Mouse (Mus musculus): Measurements from ENCODE around the gene Fbxl14. TPM values are rescaled to one million over a fixed set of nuclear protein-coding genes. Genes with fewer than 3 reads are reported as not detected.

The Fbxl14 gene
- total RNA-seq (2023), result 76.7 TPM

GRCm38 (mm10) chr6:119479343-119479875 is at the start of gene Fbxl14:
Gene Fbxl14 (plus strand): TSS chr6:119479668.

Other genes with a start within 250 kb of the Fbxl14 start
- gene Cacna2d4, start 243.1 kb upstream of the Fbxl14 start, total RNA-seq (2023), result 17.0 TPM
- 3.1 TPM for gene Lrtm2, start 148.9 kb upstream of the Fbxl14 start, total RNA-seq (2023)
- gene Adipor2, start 62.0 kb upstream of the Fbxl14 start, total RNA-seq (2023), result 49.2 TPM
- gene Wnt5b, start 64.7 kb downstream of the Fbxl14 start, total RNA-seq (2023), result 3.3 TPM